Mouse (Mus musculus) 3T3-L1 (cell line): ENCODE measurements around the gene Hscb.

ENCODE experiments used
- DNase-seq: peaks from one replicate; pipeline ENCODE4 v3.0.0-alpha.2; 2015; ENCODE audit warnings: low read depth, low spot score

Gene Hscb

DNA sequence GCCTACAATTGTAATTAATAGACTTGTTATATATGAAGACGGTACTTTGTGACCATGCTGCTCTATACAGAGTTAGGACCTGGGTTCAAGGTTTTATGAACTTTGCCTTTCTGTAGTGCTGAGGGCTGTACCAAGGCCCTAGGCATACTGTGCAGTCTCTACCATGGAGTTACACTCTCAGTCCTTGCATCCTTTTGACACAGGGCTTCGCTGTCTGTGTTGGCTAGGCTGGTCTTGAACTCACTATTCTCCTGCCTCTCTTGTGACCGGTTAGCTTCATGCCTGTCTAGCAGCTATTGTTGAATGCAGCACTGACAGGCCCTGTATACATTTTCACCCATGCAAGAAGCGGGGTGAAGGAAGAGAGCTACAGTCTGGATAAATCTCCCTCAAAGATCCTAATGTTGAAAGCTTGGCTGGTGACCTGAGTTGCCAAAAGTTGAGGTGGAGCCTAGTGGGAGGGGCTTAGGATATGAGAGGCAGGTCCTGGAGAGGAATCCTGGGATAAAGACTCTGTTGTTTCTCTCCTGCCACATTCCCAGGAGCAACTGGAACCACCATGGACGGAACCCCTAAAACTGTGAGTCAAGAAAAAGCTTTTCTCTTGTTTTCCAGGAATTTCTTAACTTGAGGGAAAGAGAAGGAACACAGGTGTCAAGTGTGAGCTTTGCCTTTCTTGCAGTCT lies 8.4 kb downstream of the Hscb start:
- no peak for DNase-seq

DNA sequence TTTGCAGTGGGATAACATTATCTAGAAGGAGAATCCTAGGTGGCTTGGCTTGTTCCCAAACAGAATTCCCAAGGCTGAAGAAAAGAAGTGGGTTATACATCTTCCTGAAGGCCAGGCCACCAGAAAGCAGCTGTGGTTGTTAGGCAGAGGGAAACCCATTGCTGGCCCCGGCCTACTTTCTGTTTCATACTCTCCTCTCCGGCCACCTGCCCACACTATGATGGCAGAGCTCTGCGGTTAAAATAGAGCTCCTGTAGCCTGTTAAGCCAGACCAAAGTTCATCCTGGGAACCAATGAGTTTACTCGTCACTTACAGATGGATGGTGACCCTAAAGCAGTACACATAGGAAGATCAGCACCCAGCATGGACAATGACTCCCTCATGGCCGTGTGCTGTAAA lies 12.0 kb downstream of the Hscb start:
- no peak for DNase-seq

DNA sequence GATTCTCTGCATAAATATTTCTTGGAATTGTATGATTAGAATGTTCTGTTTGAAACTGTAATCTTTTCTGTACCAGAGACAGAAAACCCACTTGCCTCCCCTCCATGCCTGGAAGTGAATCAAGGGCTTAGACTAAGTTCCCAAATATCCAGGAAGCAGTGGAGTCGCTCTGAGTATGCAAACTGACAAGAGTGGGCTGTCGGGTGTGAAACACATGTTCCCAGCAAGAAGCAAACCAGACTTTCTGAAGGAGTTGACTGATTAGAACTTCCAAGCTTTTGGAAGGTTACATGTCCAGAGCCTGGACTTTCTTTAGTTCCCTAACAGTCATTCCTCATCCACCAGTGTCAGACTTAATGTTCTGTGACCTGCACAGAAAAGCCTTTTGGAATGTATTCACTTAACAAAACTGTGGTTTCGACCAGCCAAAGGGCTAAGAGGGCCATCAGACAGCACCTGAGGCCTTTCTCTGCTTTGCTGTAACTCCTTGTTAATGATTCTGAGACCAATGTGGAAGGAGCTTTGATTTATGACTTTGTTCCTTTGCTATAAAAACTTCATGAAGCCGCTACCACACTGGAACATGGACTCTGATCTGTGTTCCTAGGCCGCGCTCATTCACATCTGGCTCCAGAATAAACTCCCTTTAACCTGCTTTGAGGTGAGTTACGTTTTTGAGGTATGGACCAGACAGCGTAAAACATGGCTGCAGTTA lies 12.6 kb downstream of the Hscb start:
- DNase-seq: no peak

DNA sequence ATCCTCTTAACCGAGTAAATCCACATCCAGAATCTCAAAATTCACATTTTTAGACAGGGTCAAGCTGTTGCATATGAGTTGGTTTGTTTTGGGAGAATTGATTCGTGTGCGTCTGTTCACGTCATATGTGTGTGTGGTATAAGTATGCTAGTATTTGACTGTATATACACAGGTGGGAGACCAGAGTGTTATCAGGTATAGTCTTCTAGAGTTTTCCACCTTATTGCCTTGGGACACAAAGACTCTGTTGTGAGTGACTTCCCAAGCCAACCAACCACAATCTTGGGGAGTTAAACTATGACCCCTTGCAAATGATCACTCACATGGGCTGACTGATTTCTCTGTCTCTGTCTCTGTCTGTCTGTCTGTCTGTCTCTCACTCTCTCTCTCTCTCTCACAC lies 15.2 kb downstream of the Hscb start:
- DNase-seq: no peak

DNA sequence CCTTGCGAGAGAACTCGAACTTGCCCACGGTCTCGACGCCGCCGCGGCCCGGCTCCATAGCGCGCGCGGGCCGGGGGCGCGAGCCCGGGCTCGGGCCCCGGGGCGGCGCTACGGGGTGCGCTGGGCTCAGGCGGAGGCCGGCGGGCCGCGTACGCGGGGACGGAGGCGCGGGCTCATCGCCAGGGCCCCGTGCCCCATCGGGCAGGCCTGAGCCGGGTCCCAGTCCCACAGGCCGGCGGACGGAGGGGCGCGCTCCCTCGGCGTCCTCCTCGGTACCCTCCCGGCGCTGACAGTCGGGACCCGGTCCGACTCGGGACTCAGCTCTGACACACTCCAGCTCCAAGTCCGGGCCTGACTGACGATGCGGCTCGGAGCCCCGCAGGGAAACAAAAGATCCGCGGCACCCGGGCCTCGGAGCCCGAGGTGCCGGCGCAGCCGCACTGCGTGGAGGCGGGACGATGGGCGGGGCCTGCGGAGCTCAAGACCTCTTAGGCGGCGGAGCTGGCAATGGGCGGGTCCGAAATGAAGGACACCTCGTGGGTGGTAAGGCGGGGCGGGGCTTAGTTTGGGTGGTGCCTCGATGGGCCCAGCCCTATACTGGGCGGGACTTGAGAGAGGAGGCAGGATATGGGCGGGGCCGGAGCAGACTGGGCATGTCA lies 29.8 kb downstream of the Hscb start, which contains the start of gene Ulk1:
Ulk1 (minus strand) TSS at position 431 of the 659 bp plus-strand sequence.
- DNase-seq: peak; percentile 98

DNA sequence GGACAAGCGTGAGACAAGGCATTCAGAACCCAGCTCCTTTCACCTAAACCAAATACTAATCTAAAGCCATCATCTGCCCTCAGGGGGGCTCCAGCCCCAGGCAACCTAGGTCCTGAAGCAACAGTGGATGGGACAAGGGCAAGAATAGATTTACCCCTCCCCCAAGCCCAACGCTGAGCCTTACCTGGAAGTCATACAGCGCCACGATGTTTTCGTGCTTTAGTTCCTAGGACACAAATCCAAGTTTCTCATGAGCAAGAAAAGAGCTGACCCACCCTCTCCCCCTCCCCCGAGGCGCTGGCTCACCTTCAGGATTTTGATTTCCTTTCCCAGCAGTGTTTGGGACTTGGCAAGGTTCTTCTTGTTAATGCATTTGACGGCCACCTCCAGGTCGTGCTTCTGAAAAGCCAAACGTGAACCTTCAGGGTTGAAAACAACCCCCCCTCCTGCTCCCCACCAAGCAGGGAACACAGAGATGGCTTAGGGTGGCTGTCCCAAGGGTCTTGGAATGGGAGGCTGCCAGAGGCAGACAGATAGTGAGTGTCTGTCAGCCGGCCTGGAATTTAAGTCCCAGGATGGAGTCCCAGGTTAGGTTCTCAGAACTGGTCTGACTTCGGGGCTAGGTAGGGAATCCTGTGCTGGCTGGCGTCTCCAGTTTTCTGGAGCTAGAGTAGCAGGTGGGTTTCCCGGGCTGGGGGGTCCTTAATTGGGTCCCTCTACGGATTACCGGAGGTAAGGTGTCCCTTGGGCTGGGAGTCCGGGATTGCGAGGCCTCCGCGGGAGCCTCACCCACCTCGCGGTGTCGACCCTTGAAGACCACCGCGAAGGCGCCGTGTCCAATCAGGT lies 30.5 kb downstream of the Hscb start:
- DNase-seq: peak; percentile 52

DNA sequence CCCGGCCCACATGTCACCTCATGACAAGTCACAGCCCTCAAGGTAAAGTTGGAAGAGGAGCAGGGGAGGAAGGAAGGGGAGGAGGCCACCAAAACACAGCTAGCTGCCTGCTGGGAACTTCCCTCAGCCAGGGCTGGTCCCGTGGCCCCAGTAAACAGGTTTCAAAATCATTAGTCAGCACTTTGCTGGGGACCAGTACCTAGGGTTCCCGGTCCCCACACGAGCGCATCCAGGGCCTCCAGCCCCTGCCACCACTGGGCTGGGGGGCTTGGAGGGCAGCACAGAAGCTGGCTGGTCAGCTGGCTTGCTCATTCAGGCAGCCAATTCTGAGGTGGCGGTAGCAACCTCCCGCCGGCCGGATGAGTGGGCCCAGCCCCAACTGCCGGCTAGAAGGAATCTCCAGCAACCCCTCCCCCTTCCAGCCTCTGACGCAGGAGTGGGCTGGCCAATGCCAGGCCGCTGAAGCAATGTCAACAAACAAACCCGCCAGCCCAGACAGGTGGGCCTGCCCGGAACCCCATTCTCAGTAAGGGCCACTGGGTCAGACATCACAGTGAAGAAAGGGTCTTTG lies 31.4 kb downstream of the Hscb start:
- peak; percentile 88 for DNase-seq

DNA sequence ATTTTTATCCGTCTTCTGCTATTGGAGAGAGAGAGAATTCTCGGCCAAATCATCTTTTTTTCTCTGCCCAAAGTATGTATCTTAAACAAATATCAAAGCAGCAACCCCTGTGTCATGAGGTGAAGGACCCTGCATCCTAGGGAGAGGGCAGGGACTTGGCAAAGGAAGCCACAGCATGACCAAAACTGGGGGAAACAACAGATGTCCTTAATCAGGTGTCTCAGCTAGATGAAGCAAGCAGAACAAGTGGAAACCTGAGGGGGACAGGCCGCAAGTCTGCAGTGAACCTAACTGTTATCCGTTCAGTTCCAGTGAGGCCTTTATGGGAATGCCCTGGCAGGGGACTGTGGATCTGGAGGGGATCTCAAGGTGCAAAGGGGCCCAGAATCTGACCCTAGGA lies 32.1 kb downstream of the Hscb start:
- no peak for DNase-seq

DNA sequence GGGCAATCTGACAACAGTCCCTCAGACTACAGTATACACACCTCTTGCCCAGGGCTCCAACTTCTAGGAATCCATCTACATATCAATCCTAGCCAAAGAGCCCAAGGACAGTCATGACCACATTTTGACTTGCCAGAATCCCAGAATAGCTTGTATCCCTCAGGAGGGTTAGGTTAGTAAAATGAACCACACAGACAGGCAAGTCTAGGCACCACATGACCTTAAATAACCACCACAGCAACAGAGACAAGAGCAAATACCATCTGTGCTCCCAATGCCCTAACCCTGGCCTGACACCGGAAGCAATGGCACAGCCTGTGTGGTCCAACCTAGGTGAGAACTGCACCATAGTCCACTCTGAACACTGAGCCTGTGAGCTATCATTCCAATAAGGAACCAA lies 32.9 kb downstream of the Hscb start:
- no peak for DNase-seq

DNA sequence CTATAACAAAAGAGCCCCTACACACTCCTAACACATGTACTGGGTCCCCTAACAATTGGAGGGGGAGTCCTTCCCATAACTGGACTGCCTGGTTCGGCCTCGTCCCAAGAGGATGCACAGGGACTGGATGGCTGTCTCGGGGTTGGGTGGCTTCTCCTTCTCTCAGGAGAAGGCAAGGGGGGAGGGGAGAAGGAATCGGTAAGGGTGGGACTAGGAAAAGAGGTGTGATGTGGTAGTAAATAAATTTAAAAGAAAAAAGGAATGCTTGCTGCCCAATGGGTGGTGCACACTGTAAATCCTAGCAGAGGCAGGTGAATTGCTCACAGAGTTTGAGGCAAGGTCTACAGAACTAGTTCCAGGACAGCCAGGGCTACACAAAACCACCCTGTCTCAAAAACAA lies 33.4 kb downstream of the Hscb start:
- no peak for DNase-seq

DNA sequence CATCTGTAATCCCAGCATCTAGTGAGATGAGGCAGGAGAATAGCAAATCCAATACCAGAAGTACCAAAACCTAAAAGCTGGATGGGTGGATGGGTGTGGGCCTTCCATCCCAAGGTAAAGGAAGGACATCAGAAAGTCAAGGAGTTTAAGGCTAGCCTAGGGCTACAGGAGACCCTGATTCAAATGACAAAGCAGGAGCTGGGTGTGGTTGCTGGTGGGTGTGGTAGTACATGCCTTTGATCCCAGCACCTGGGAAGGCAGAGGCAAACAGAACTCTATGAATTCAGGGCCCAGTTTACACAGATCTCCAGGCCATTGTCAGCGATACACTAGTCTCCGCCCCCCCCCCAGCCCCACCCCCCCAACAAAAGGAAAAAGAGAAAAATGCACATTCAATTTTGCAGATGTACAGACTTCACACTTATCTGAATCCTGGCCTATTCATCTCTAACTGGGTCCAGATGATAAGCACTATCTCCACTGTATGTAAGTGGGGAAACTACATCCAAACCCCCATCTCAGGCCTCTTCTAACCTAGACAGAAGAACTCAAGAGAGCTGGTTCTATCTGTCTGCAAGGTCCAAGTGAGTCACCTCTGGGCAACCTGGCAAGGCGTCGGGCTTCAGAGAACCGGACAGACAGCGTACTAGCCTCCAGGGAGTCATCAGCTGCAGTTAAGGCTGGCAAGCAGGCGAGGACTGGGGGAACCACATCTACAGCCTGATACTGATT lies 35.4 kb downstream of the Hscb start:
- DNase-seq: no peak

DNA sequence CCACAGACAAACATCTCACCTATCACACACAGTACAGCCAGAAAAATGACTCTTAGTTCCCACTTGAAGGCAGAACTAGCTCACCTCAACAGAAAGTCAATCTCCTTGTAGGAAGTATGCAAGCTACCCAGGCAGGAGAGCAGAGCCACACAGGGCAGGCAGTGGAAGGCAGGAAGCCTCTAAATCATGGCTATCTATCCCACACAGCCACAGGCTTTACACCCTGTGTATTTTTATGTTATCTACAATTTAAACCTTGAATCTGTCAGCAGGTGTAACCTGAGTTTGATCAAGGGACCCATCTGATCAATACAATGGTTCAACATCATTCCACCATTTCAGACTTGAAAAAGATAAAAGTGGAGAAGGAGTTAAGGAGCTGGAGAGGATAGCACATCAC lies 36.8 kb downstream of the Hscb start:
- DNase-seq: no peak

DNA sequence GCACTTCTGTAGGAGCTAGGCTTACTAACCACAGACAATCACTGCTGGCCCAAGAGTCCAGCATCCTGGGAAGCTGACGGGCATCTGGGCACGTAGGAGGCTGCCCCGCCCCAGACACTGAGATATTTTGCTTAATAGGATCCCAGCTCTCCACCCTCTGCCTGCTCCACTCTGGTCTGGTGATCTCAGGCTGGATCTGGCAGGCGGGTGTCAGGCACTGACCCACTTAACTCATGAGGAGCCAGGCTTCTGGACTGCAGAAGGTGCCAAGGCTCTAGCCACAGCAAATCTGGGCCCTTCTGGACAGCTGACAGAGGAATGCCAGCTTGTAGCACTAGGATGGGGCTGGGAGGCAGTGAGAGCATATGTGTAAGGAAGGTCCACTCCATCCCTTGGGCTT lies 37.4 kb downstream of the Hscb start:
- DNase-seq: no peak

DNA sequence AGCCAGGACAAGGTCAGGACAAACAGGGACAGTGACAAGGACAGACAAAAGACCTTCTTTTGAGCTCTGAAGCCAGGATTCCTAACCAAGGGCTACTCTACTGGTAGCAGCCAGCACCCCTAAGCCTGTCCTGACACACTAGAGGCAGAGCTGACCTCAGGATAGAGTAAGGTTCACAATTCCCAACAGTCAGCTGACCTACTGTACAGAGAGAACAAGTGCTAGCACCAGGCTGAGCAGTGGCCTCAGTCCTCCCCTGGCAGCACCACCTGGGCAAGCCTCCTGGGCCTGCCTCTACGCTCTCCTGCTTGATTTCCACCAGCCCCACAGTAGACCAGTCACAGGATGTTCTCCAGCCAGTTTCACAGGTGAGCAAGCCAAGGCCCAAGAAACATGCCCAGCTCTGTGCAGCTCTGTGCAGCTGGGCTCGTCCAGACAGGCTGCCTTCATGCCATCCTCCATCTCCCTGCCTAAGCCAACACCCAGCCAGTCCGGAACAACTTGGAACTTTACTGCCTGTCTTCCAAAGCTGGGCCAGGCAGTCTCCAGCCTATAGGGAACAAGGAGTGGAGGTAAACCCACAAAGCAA lies 38.4 kb downstream of the Hscb start:
- DNase-seq: no peak

DNA sequence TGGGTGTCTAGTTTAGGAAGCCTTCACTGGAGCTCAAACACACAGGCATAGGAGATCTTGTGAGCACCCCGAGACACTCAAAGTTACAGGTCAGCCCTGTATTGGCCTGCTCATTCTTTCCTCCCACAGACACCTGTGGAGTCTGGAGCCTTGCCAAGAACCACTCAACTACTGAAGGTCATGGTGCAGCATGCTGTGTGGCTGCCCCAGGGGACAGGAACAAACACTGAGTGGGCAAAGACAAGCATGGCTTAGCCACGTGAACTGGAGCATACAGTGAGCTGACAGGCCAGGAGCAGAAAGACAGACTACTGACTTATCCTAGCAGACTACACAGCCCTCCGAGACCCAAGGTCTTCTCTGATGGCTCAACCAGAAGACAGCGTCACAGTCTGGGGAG lies 41.9 kb downstream of the Hscb start:
- no peak for DNase-seq

DNA sequence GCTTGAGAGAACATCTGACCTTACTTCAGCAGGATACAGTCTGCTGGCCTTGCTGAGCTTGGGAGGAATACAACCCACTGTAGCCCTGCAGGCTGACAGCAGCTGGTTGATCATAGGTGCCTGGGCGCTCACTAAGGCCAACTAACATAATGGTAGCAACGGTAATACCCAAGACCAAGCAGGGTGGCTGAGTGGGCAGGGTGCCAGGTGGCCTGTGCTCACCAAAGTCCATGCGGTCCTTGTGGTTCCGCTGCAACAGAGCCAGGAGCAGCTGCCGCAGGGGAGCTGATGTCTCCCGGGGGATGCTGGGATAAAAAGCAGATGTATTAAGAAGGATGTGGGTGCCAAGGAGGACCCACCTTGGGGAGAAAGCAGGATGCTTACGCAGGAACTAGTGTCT lies 45.2 kb downstream of the Hscb start:
- no peak for DNase-seq

DNA sequence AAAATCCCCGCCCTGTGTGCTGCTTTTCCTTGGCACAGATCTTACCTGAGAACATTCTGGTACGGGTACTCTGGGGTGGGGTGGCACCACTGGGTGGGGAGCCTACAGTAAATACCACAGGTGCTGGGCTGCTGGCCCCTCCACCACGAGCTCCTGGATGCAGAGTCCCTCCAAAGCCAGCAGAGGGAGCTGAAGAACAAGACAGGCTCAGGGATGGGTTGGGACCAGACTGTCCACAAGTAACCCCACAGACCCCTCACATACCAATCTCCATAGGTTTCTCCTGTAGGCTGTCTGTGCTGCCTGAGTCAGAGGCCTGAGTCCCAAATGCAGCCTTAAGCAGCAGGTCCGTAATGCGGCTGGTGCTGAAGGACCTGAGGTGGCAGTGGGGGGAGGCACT lies 50.9 kb downstream of the Hscb start:
- DNase-seq: peak; percentile 56

DNA sequence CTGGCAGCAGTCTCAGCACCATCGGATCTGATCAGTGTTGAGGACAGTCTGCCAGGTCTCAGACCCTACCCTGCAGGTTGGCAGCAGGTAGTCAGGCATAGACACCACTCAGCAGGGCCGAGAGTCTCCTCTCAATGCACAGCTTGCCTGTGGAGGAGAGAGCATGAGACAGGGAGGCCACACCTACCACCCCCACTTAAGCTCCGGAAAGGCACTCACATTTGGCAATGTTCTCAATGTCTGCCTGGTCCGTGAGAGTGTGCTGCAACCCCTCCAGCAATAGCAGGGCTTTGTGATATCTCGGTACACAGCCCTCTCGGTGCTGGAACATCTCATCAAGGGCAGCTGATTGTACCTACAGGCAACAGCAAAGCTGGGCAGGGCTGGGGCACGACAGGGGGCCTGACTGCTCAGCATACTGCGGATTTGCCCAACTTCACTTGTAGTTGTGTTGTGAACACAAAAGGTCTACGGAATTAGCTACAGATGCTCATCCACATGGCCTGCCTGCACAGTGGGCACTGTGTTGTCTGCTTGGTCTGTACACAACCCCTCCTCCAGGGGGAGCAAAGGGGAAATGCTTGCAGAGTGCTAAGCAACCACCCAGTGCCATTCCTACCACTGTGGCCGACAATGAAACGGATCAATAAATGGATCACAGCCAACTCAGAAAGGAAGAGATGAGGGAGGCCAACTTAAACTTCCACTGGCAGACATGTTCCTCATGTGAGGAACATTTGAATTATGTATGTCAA lies 53.3 kb downstream of the Hscb start:
- peak; percentile 41 for DNase-seq

DNA sequence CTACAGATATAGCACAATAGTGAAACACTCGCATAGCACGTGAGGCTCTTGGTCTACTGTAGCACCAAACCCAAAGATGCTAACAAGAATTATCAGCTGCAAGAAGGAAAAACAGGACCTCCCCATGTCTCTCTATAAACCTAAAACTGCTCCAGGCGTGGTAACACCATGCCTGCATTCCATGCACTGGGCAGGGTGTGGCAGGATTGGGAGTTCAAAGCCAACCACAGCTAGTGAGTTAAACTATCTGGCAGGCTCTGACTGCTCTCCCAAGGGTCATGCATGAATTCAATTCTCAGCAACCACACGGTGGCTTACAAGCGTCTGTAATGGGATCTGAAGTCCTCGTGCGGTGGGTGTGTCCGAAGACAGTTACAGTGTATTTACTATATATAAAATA lies 56.4 kb downstream of the Hscb start:
- peak; percentile 42 for DNase-seq
